8 mouse cellular contexts compared by ENCODE assay signal in genomic region chr4:134919733-134920540, GRCm38 (mm10). TPM values are rescaled to one million over a fixed set of nuclear protein-coding genes. Genes with fewer than 3 reads are reported as not detected.
DNase-seq lines count a peak whose midpoint lies in the region; ATAC-seq lines count a peak whose summit lies in the region.
"Had no signal": no experiment of that assay in that cellular context is flagged by ENCODE, and none has a peak within 500 bp of the region (broad histone marks: within the 10 kb centered on the region; RNA-seq: fewer than 3 reads in every experiment).

No protein-coding gene starts in this region.

- intact Hi-C loops in left cerebral cortex, postnatal 14 days (cut with DNase I), result loop anchor here (10.0 kb wide), 1 partner anchor 955 kb away; the partner anchor contains the start of gene Pnrc2

- peak; percentile 47 for ATAC-seq in erythroblast, adult 5-6 weeks (replicated peaks; ENCODE audit: low FRiP score, poor library complexity, severe bottlenecking)
- peak; percentile 51 for ATAC-seq in megakaryocyte, adult 5-6 weeks (ENCODE audit: poor library complexity, severe bottlenecking)

- peak; percentile 95 for DNase-seq in 416B (ENCODE audit: low read depth)
- peak; percentile 66 to 67 for DNase-seq in B cell, adult 2 months
- DNase-seq in cerebellum, adult 18-20 months, result no peak
- DNase-seq in left cerebral cortex, postnatal 14 days (ENCODE audit: low spot score in 2 of 2), result no peak
- no peak for DNase-seq in urinary bladder, postnatal 10 days (ENCODE audit: low spot score)
- DNase-seq: kidney, adult 8-10 months had no signal

RNA-seq across cellular contexts. Expression of gene Rsrp1, which starts 3.5 kb away (rescaled TPM):
- total RNA-seq in erythroblast, adult 5-6 weeks (2015; ENCODE audit: low replicate concordance), result 2,585 and 2,588 TPM in 2 replicates
- 1,104 and 1,368 TPM in 2 replicates for total RNA-seq in erythroblast, adult 5-6 weeks (2017; ENCODE audit: low replicate concordance)
- total RNA-seq in megakaryocyte, adult 5-6 weeks (2015), result 680 and 693 TPM in 2 replicates
- 257 and 330 TPM in 2 replicates for total RNA-seq in megakaryocyte, adult 5-6 weeks (2017)
- total RNA-seq in left cerebral cortex, postnatal 14 days (2021), result 100 to 1,000 TPM; 261 to 276 TPM

RNA-seq across cellular contexts. Expression of gene Tmem50a, which starts 5.1 kb away (rescaled TPM):
- total RNA-seq in erythroblast, adult 5-6 weeks (2015; ENCODE audit: low replicate concordance), result 150 and 151 TPM in 2 replicates
- 200 and 208 TPM in 2 replicates for total RNA-seq in erythroblast, adult 5-6 weeks (2017; ENCODE audit: low replicate concordance)
- 292 and 323 TPM in 2 replicates for total RNA-seq in megakaryocyte, adult 5-6 weeks (2015)
- total RNA-seq in megakaryocyte, adult 5-6 weeks (2017), result 338 and 378 TPM in 2 replicates
- total RNA-seq in left cerebral cortex, postnatal 14 days (2021), result 100 to 1,000 TPM; 125 to 129 TPM

RNA-seq across cellular contexts. Expression of gene Syf2, which starts 10.8 kb away (rescaled TPM):
- 103 and 110 TPM in 2 replicates for total RNA-seq in erythroblast, adult 5-6 weeks (2015; ENCODE audit: low replicate concordance)
- total RNA-seq in erythroblast, adult 5-6 weeks (2017; ENCODE audit: low replicate concordance), result 291 and 294 TPM in 2 replicates
- total RNA-seq in megakaryocyte, adult 5-6 weeks (2015), result 81.7 and 89.6 TPM in 2 replicates
- 286 and 343 TPM in 2 replicates for total RNA-seq in megakaryocyte, adult 5-6 weeks (2017)
- 10 to 100 TPM; 39.0 to 39.1 TPM for total RNA-seq in left cerebral cortex, postnatal 14 days (2021)

RNA-seq across cellular contexts. Expression of gene Rhd, which starts 55.6 kb away (rescaled TPM):
- 408 and 436 TPM in 2 replicates for total RNA-seq in erythroblast, adult 5-6 weeks (2015; ENCODE audit: low replicate concordance)
- 820 and 839 TPM in 2 replicates for total RNA-seq in erythroblast, adult 5-6 weeks (2017; ENCODE audit: low replicate concordance)
- 2.9 and 6.6 TPM in 2 replicates for total RNA-seq in megakaryocyte, adult 5-6 weeks (2015)
- total RNA-seq in megakaryocyte, adult 5-6 weeks (2017), result 4.0 and 14.8 TPM in 2 replicates
- total RNA-seq in left cerebral cortex, postnatal 14 days (2021), result not detected

Comparison
In these comparisons a context has a peak if more than half of its experiments do, and no peak if none do; other contexts are left out.
1. DNase-seq: peak in 416B (single experiment) and B cell, adult 2 months (2 of 2); none in cerebellum, adult 18-20 months (0 of 2), left cerebral cortex, postnatal 14 days (0 of 2) and urinary bladder, postnatal 10 days (single experiment).